Mouse (Mus musculus): ENCODE measurements around the gene Znrf2. TPM values are rescaled to one million over a fixed set of nuclear protein-coding genes. Genes with fewer than 3 reads are reported as not detected.

Znrf2 gene
- polyA plus RNA-seq, 1 experiment from 2014 or later = 5.8 TPM

Other genes starting within 250 kb of the Znrf2 start
- gene Plekha8, start 221.8 kb upstream of the Znrf2 start, polyA plus RNA-seq (2015; fragmentation: Nextera tagmentation; extraction: Ambion mirVana) = 6.2 and 6.4 TPM in 2 replicates
- gene Fkbp14, start 219.6 kb upstream of the Znrf2 start, polyA plus RNA-seq (2015; fragmentation: Nextera tagmentation; extraction: Ambion mirVana) = 23.1 and 24.3 TPM in 2 replicates
- gene Mturn, start 135.3 kb upstream of the Znrf2 start, polyA plus RNA-seq (2015; fragmentation: Nextera tagmentation; extraction: Ambion mirVana) = 7.1 and 7.5 TPM in 2 replicates
- gene Nod1, start 155.7 kb downstream of the Znrf2 start, polyA plus RNA-seq (2015; fragmentation: Nextera tagmentation; extraction: Ambion mirVana) = 4.8 and 5.5 TPM in 2 replicates
- 8.2 and 10.7 TPM in 2 replicates for gene Ggct, start 176.0 kb downstream of the Znrf2 start, polyA plus RNA-seq (2015; fragmentation: Nextera tagmentation; extraction: Ambion mirVana)
- gene Gars, start 221.1 kb downstream of the Znrf2 start, polyA plus RNA-seq (2015; fragmentation: Nextera tagmentation; extraction: Ambion mirVana) = 170 and 172 TPM in 2 replicates